Mouse (Mus musculus): ENCODE measurements around the gene Fam32a. TPM values are rescaled to one million over a fixed set of nuclear protein-coding genes. Genes with fewer than 3 reads are reported as not detected.

Fam32a gene
- polyA plus RNA-seq, 1 experiment from 2014 or later: 28.4 TPM

DNA sequence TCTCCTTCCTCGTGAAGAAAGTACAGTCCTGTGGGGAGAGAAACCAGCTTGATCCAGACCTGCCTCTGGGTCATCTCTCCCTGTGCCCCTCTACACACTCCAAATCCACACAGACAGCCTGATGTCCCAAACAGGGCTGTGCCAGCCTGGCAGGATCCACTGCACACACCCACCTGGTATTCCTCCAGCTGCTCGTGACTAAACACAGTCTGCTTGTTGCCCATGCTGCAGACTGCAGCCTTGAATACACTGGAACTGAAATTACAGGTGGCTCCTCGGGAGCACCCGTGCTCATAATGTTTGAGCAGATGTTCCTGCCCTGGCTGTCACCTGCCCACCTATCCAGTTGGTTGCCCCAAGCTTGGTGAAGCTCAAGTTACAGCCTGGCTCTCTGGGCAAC lies 6.8 kb upstream of the Fam32a start, which contains the start of gene Cib3:
Cib3 (minus strand) TSS at position 87 of the 400 bp plus-strand sequence.
- Histone ChIP-seq H3K27me3 (ENCODE audit: insufficient read depth, low read length) (no peaks in the 10 kb centered on the region), H3K4me1 (ENCODE audit: insufficient read depth) (peaks cover 3% of the 10 kb centered on the region; the same call in 1 of the 2 replicates), H3K36me3 (replicated peaks; ENCODE audit: insufficient read depth, low read length) (no peaks in the 10 kb centered on the region), H3K9me3 (ENCODE audit: low read length) (no peaks in the 10 kb centered on the region), H3K4me3 (ENCODE audit: low read depth, low read length) (no peak within 1 kb of the TSS), H3K9ac (replicated peaks) (no peak within 1 kb of the TSS), H3K27ac (ENCODE audit: low read depth) (no peak within 1 kb of the TSS), H3K4me2 (ENCODE audit: low read depth, low read length) (no peak within 1 kb of the TSS)
- 61% methylated on average over 4 of the region's 4 CpGs for WGBS (ENCODE audit: insufficient replicate concordance)
- ATAC-seq: no peak
- TF ChIP-seq EP300 (IDR thresholded peaks at IDR 0.05; ENCODE audit: low read depth) (no peak), CTCF (IDR thresholded peaks at IDR 0.05; ENCODE audit: low read depth) (no peak)
- no peak for DNase-seq

DNA sequence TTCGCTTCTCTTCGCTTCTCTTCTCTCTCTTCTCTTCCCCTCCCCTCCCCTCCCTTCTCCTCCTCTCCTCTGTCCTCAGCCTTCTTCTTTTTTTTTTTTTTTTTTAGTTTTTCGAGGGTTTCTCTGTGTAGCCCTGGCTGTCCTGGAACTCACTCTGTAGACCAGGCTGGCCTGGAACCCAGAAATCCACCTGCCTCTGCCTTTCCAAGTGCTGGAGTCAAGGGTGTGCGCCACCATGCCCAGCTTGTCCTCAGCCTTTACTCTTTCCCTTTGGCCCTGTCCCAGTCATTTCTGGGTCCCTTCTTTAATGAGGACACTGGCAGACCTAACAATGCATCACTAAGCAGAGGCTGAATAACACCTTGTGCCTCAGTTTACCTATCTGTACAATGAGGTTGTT lies 6.0 kb upstream of the Fam32a start, which contains the start of gene Gm11034:
Gm11034 (minus strand) TSS at position 101 of the 400 bp plus-strand sequence.
- Histone ChIP-seq H3K27me3 (ENCODE audit: insufficient read depth, low read length) (no peaks in the 10 kb centered on the region), H3K4me2 (ENCODE audit: low read depth, low read length) (no peak within 1 kb of the TSS), H3K9me3 (ENCODE audit: low read length) (no peaks in the 10 kb centered on the region), H3K4me1 (ENCODE audit: insufficient read depth) (peaks cover 3% of the 10 kb centered on the region; the same call in 1 of the 2 replicates), H3K9ac (replicated peaks) (no peak within 1 kb of the TSS), H3K4me3 (ENCODE audit: low read depth, low read length) (no peak within 1 kb of the TSS), H3K27ac (ENCODE audit: low read depth) (no peak within 1 kb of the TSS), H3K36me3 (replicated peaks; ENCODE audit: insufficient read depth, low read length) (no peaks in the 10 kb centered on the region)
- TF ChIP-seq EP300 (IDR thresholded peaks at IDR 0.05; ENCODE audit: low read depth) (no peak), CTCF (IDR thresholded peaks at IDR 0.05; ENCODE audit: low read depth) (no peak)
- no peak for ATAC-seq
- DNase-seq: no peak
- 76% methylated on average over 4 of the region's 4 CpGs for WGBS (ENCODE audit: insufficient replicate concordance)

DNA sequence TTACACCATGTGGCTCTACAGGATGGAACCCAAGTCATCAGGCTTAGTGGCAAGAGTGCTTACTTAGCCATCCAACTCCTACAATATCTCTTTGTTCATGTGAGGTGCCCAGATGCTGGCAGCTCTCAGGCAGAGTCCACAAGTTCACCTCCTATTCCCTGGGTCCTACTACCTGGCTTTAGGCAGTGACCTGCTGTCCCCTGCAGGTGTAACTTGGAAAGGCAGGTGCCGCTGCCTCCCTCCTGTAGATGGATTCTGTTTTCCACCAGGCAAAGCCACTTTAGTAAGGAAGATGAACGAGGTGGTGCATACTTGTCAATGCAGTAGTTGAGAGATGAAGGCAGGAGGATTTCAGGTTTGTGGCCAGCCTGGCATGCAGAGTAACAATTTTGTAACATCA lies 4.5 kb upstream of the Fam32a start:
- H3K4me1 ChIP-seq (ENCODE audit: insufficient read depth): peaks cover 3% of the 10 kb centered on the region; the same call in 1 of the 2 replicates
- peak; percentile 85 for TF ChIP-seq CTCF (IDR thresholded peaks at IDR 0.05; ENCODE audit: low read depth)
- no peak for TF ChIP-seq EP300 (IDR thresholded peaks at IDR 0.05; ENCODE audit: low read depth)
- no peak overlapping the region for H3K4me2 ChIP-seq (ENCODE audit: low read depth, low read length)
- H3K27me3 ChIP-seq (ENCODE audit: insufficient read depth, low read length): no peaks in the 10 kb centered on the region
- no peaks in the 10 kb centered on the region for H3K36me3 ChIP-seq (replicated peaks; ENCODE audit: insufficient read depth, low read length)
- peak overlapping the region; percentile 44; the same call in 1 of the 2 replicates for H3K27ac ChIP-seq (ENCODE audit: low read depth)
- H3K9me3 ChIP-seq (ENCODE audit: low read length): no peaks in the 10 kb centered on the region
- H3K9ac ChIP-seq (replicated peaks): no peak overlapping the region
- 34% methylated on average over 2 of the region's 2 CpGs for WGBS (ENCODE audit: insufficient replicate concordance)
- H3K4me3 ChIP-seq (ENCODE audit: low read depth, low read length): no peak overlapping the region
- DNase-seq (peak; percentile 66), ATAC-seq (no peak)

DNA sequence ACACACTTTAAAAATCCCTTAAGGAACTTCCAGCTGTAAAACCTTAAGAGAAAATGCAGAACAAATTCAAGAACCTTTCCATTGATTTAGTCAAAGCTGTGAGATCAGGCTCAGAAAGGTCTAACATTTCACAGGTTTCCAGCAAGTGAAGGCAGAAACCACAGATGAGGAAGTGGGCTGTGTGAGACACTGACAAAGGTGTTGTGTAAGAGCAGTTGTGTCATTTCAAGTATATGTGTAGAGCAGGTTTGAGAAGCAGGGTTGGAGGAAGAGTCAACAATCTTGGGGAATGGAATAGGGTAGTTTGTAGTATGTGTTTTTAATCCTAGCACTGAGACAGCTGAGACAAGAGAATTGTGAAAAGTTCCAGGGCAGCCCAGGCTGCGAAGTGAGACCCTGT lies 3.7 kb upstream of the Fam32a start:
- Histone ChIP-seq H3K4me3 (ENCODE audit: low read depth, low read length) (no peak overlapping the region), H3K4me1 (ENCODE audit: insufficient read depth) (peaks cover 9% of the 10 kb centered on the region; the same call in 1 of the 2 replicates), H3K4me2 (ENCODE audit: low read depth, low read length) (no peak overlapping the region), H3K36me3 (replicated peaks; ENCODE audit: insufficient read depth, low read length) (no peaks in the 10 kb centered on the region), H3K27ac (ENCODE audit: low read depth) (peak overlapping the region; percentile 62; the same call in 1 of the 2 replicates), H3K9me3 (ENCODE audit: low read length) (no peaks in the 10 kb centered on the region), H3K27me3 (ENCODE audit: insufficient read depth, low read length) (no peaks in the 10 kb centered on the region), H3K9ac (replicated peaks) (no peak overlapping the region; the same call in 1 of the 2 replicates)
- TF ChIP-seq EP300 (IDR thresholded peaks at IDR 0.05; ENCODE audit: low read depth): peak; percentile 24; the same call in 1 of the 2 replicates
- no peak for TF ChIP-seq CTCF (IDR thresholded peaks at IDR 0.05; ENCODE audit: low read depth)
- WGBS (ENCODE audit: insufficient replicate concordance): 28% methylated on average over 1 of the region's 1 CpGs
- DNase-seq (no peak), ATAC-seq (no peak)

GRCm38 (mm10) chr8:72218781-72219540 lies 569 bp upstream of the Fam32a start:
- H3K27ac ChIP-seq (ENCODE audit: low read depth): peak overlapping the region; percentile 35; the same call in 1 of the 2 replicates
- DNase-seq (no peak), ATAC-seq (no peak)
- 66% methylated on average over 9 of the region's 10 CpGs for WGBS (ENCODE audit: insufficient replicate concordance)
- TF ChIP-seq EP300 (IDR thresholded peaks at IDR 0.05; ENCODE audit: low read depth) (no peak), CTCF (IDR thresholded peaks at IDR 0.05; ENCODE audit: low read depth) (no peak)
- peaks cover 25% of the 10 kb centered on the region for H3K36me3 ChIP-seq (replicated peaks; ENCODE audit: insufficient read depth, low read length)
- H3K9ac ChIP-seq (replicated peaks): no peak overlapping the region
- peak overlapping the region; percentile 82 for H3K4me2 ChIP-seq (ENCODE audit: low read depth, low read length)
- no peaks in the 10 kb centered on the region for H3K27me3 ChIP-seq (ENCODE audit: insufficient read depth, low read length)
- peaks cover 12% of the 10 kb centered on the region; the same call in 1 of the 2 replicates for H3K4me1 ChIP-seq (ENCODE audit: insufficient read depth)
- H3K9me3 ChIP-seq (ENCODE audit: low read length): no peaks in the 10 kb centered on the region
- H3K4me3 ChIP-seq (ENCODE audit: low read depth, low read length): peak overlapping the region; percentile 73

DNA sequence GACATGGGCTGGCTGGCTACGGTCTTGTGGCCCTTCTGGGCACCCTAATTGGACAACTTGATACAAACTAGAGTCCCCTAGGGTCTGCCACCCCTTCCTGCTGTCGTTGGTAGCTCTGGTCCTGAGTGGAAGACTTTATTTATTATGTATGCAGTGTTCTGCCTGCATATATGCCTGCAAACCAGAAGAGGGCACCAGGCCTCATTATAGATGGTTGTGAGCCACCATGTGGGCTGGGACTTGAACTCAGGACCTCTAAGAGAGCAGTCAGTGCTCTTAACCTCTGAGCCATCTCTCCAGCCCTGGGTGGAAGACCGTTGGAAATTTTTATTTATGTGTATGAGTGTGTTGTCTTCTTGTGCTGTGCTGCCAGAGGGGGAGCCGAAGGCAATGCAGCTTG lies 1.2 kb downstream of the Fam32a start:
- Histone ChIP-seq H3K27ac (ENCODE audit: low read depth) (peak overlapping the region; percentile 88; the same call in 1 of the 2 replicates), H3K27me3 (ENCODE audit: insufficient read depth, low read length) (no peaks in the 10 kb centered on the region), H3K4me2 (ENCODE audit: low read depth, low read length) (peak overlapping the region; percentile 82), H3K9me3 (ENCODE audit: low read length) (no peaks in the 10 kb centered on the region), H3K4me1 (ENCODE audit: insufficient read depth) (peaks cover 12% of the 10 kb centered on the region; the same call in 1 of the 2 replicates), H3K36me3 (replicated peaks; ENCODE audit: insufficient read depth, low read length) (peaks cover 28% of the 10 kb centered on the region), H3K4me3 (ENCODE audit: low read depth, low read length) (peak overlapping the region; percentile 73), H3K9ac (replicated peaks) (peak overlapping the region; percentile 80)
- peak; percentile 13 for DNase-seq
- peak; percentile 52 for TF ChIP-seq CTCF (IDR thresholded peaks at IDR 0.05; ENCODE audit: low read depth)
- no peak for TF ChIP-seq EP300 (IDR thresholded peaks at IDR 0.05; ENCODE audit: low read depth)
- no peak for ATAC-seq
- 75% methylated on average over 4 of the region's 4 CpGs for WGBS (ENCODE audit: insufficient replicate concordance)

Measured in liver, postnatal 0 days (tissue).